Mouse (Mus musculus): ENCODE measurements around the gene Papss1.

Gene Papss1

GRCm38 (mm10) chr3:131636126-131636525, 71.6 kb downstream of the Papss1 start:
- no peak for DNase-seq

DNA sequence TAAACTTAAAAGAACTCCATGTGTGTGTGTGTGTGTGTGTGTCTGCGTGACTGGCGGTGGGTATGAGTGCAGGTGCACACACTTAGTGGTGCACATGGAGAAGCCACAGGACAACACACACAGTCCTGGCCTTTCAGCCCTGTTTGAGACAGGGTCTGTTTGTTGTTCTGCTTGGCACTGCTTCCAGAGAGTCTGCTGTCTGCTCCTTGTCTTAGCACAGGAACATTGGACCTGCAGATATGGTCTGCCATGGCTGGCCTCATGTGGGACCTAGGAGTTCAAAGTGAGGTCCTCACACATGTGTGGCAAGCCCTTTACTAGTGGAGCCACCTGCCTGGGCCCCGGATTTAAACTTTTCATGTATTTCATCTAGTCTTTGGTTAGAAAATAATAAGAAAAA, 72.4 kb downstream of the Papss1 start:
- DNase-seq: no peak

DNA sequence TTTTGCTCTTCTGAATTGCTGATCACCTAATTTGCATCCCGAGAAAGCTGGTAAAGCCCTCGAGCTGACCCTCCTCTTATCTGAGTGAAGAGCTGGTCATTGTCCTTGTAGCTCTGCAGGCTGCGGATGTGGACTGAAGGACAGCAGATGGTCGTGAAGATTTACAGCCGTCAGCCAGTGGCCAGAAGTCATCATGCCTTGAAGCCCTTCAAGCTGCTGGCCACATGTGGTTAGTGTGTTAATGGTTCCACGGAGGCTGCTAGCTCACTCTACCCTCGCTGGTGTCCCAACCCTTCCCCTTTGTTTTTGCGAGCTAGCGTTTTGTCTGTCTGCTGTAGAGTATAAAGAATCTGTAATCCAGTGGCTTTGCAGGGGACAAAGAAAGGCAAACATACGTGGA, 73.1 kb downstream of the Papss1 start:
- DNase-seq: no peak

- no peak for DNase-seq
These were observed 73.6 kb downstream of the Papss1 start for GRCm38 (mm10) chr3:131638216-131638615.

DNA sequence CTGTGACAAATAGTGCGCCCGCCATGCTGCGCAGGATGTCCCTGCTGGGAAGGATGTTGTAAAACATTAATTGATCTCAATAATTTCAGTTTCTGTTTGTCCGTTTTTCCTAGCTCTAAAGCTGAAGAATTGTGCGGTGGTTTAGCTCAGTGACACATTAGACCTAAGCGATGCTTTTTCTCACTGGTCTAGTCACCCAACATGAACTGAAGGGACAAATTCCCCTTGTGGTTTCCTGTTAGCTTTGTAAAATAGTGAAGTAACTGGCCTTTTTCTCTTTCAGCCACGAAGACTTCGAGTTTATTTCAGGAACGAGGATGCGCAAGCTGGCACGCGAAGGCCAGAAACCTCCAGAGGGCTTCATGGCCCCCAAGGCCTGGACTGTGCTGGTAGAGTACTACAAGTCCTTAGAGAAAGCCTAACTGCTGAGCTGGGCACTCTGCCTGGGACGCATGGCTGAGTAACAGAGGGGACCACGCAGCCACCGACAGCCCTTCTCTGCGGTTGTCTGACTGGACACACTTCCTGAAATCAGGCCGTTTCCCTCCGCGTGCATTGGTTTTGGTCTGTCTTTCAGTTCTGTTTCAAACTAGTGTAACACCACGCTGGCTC, 78.2 kb downstream of the Papss1 start:
- no peak for DNase-seq

- DNase-seq: no peak
These were observed 80.6 kb downstream of the Papss1 start for GRCm38 (mm10) chr3:131645203-131645602.

DNA sequence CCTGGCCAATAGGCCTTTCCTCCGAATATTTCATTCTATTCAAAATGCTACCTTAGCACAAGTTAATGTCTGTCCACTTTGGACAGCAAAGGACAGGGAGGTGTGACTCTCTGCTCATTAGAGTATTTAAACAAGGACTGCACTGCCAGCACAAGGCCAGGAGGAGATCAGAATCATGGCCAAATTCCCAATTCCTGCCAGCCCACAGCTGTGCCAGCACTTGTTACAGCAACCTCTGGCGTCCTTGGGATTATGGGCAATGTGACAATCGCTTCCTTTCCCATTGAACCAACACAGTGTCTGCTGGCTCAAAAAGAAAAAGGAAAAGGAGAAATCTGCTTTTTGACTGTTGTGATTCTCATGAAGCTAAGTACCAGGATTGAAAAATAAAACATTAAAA, 89.8 kb downstream of the Papss1 start:
- DNase-seq: no peak

GRCm38 (mm10) chr3:131656032-131656431, 91.5 kb downstream of the Papss1 start:
- no peak for DNase-seq

DNA sequence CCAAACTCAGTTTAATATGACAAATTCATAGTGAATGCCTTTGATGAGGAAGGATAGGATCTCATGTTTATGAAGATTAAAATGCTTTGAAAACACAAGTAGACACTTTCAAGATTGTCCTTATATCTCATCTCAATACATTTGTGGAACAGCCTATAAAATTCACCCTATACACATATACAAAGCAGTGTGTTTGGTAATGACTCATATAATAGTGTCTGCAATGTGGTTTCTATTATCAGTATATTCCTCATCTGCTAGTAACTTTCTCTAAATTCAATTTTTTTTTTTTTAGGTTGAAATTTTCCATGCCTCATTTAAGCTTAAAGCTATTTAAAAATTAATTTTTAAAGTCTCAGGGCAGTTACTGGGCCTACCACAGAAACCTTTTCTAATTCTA, 95.6 kb downstream of the Papss1 start:
- DNase-seq: no peak

DNA sequence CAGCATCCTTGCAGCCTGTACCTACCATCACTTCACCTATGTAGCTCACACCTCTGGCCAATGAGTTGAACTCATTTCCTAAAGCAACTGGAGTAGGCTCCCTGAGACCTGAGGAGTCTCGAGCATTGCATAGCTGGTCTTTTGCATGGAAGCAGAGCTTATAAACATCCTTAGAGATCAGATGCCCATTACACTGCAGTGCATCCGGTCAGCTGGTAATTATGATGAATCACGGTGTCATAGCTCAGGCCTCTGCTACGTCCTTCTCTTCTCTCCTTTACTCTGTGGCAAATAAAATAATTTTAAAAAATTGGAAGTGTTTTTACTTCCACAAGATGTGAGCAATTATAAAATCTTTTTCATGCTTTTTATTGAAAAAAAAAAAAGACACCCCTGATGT, 96.1 kb downstream of the Papss1 start:
- DNase-seq: no peak

- DNase-seq: no peak
These were observed 98.1 kb downstream of the Papss1 start for GRCm38 (mm10) chr3:131662589-131663148.

DNA sequence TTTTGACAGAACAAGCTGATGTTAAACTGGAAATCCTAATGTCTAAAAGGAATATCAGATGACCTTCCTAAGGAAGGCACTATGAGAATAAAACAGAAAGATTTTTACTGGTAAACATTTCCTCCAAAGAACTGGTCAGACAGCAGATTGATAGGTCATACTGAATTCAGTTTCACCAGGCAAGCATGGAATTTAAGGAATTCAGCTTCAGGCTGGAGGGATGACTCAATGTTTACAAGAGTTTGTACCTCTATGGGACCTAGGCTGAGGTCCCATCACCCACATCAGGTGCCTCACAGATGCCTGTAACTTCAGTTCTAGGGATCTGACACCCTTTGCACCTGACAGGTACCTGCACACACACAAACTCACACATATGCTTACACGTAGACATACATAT, 105.3 kb downstream of the Papss1 start:
- no peak for DNase-seq

DNA sequence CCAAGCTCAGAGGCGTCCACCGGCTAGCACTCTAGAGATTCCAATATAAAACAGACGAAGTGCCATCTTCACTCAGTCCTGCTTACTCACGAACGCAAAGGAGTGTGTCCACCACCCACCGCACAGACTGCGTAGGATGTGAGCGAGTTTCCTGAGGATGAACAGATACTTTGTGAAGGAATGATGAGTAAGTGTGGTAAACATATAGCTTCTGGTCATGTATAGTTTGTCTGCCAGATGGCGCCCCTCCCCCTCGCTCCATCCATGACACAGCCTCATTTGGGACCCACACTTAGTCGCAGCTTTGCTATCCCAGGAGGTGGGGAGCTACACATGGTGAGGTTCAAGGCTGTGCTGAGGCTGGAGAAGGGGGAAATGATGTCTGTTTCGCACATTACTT, 121.5 kb downstream of the Papss1 start:
- DNase-seq: peak; percentile 9

DNA sequence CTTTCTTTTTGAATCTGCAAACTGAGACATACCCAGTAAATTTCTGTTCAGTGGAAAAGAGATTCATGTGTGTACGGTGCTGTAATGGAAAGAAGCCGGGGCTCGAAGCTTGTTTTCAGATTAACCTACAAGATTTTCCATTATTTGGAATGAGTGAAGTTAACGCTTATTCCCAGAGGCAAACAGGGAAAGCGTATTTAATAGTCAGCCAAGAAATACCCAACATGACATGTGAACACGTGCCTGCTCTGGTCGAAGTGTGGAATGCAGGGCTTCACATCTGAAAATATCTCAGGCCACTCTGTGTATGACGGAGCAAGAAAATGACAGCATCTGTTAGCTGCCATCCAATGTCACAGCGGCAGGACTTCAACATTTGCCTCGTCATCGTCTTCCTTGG, 125.4 kb downstream of the Papss1 start:
- DNase-seq: no peak

DNA sequence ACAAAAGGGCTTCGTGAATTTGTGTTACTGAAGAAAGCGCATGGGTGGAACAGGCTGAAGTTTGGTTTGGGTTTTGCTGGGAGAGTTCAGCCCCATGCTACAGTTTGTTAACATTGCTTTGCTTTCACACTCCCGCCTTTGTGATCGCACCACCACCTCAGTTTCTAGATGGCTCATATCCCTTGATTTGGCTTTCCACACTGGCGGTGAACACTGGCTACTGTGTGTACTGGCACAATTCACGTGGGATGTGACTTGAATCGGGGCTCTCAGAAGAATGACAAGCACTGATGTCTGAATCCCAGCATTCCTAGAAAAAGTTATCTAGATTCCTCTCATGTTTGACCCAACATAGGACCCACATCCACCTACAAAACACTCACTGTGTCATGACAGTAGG, 126.0 kb downstream of the Papss1 start:
- no peak for DNase-seq

DNA sequence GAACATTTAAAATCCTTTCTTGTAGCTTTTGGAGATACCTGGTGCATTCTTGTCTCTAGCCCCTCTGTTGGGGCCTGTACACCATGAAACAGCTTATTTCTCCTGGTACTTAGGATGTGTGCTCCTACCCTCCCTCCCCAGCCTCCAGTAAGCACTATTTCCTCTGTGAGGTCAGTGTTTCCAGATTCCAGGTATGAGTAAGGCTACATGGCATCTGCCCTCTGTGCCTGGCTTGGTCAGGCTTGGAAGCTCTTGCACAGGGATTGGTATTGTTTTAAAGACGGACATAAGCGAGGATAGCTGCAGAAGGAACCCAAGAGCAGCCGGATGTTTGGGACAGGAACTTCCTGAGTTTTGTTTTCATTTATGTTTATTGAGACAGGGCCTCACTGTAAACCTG, 126.6 kb downstream of the Papss1 start:
- DNase-seq: no peak
